21 mouse cellular contexts compared by ENCODE assay signal in the genomic region with DNA sequence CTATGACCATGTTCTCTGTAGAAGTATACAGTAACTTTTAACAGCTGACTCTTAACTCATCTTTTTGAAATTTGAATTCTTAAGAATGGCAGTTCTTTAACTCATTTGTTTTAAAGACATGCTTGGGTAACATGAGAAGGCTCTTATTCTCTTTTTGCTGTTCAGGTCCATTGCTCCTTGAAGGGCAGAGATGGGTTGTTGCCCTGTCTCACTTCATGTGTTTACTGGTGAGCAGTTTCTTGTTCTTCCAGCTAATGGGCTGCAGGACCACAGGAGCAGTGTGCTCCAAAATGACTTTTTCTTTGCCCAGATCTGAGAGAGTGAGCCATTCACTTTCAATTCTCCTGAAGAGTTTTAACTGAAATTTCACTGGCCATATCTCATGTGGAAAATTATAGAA.
"Had no signal": no experiment of that assay in that cellular context is flagged by ENCODE, and none has a peak within 500 bp of the region (broad histone marks: within the 10 kb centered on the region; RNA-seq: fewer than 3 reads in every experiment).

No protein-coding gene starts in this region.

- H3K4me2 ChIP-seq: heart, embryonic 12.5 days; hindbrain, embryonic 13.5 days; hindbrain, embryonic 15.5 days; limb, embryonic 13.5 days; limb, embryonic 15.5 days; liver, embryonic 12.5 days had no signal

- DNase-seq: forebrain, postnatal 0 days; gastrocnemius, postnatal 10 days; gastrocnemius, postnatal 36 days; heart, adult 11 months; heart, adult 2 months; heart, postnatal 14 days; heart, postnatal 36 days; kidney, adult 18-20 months; layer of hippocampus, adult 9-11 months; layer of hippocampus, postnatal 36 days; left cerebral cortex, postnatal 4 days had no signal

- H3K4me3 ChIP-seq: heart, adult 2 months; heart, embryonic 12.5 days; hindbrain, embryonic 13.5 days; hindbrain, embryonic 15.5 days; limb, embryonic 13.5 days; limb, embryonic 15.5 days; liver, embryonic 12.5 days had no signal

- H3K9me3 ChIP-seq: heart, embryonic 12.5 days; hindbrain, embryonic 13.5 days; hindbrain, embryonic 15.5 days; limb, embryonic 13.5 days; limb, embryonic 15.5 days; liver, embryonic 12.5 days had no signal

- H3K27me3 ChIP-seq: heart, embryonic 12.5 days; hindbrain, embryonic 13.5 days; hindbrain, embryonic 15.5 days; limb, embryonic 13.5 days; limb, embryonic 15.5 days; liver, embryonic 12.5 days had no signal

- ATAC-seq: forebrain, postnatal 0 days; hindbrain, postnatal 0 days; intestine, embryonic 16.5 days; liver, embryonic 12.5 days had no signal

- H3K9ac ChIP-seq: forebrain, postnatal 0 days; heart, embryonic 12.5 days; hindbrain, embryonic 13.5 days; hindbrain, embryonic 15.5 days; limb, embryonic 13.5 days; limb, embryonic 15.5 days; liver, embryonic 12.5 days; liver, embryonic 14.5 days had no signal

- H3K36me3 ChIP-seq: heart, embryonic 12.5 days; hindbrain, embryonic 13.5 days; hindbrain, embryonic 15.5 days; limb, embryonic 13.5 days; limb, embryonic 15.5 days; liver, embryonic 12.5 days had no signal

- H3K27ac ChIP-seq: heart, adult 2 months; hindbrain, embryonic 13.5 days; hindbrain, embryonic 15.5 days; hindbrain, postnatal 0 days; kidney, postnatal 0 days; limb, embryonic 13.5 days; limb, embryonic 15.5 days; liver, embryonic 12.5 days; liver, embryonic 14.5 days had no signal
